Comparison of ENCODE assay signal across 8 mouse cellular contexts in the genomic region with DNA sequence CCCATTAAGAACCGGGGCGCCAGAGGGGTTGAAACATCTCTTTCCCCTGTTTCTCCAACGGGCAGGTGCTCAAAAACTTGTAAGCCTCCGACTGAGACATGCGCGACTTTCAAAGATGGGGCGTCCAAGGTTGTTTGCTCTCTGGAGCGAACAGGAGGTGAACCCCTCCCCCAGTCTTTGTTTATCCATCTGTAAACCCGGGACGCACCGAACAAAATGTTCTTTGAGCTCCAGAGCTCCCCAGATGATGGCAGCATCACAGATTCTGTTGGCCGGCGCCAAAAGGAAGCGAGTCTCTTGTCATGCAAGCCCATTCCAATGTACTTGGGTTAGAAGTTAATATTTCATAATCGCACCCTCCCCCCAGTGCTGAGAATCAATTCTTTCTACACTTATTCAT. TPM values are rescaled to one million over a fixed set of nuclear protein-coding genes. Genes with fewer than 3 reads are reported as not detected.
DNase-seq lines count a peak whose midpoint lies in the region; ATAC-seq and TF ChIP-seq lines count a peak whose summit lies in the region.

No protein-coding gene starts in this region.

- peaks cover 36% of the 10 kb centered on the region for H3K4me1 ChIP-seq in forebrain, embryonic 12.5 days
- peaks cover 56% of the 10 kb centered on the region for H3K4me1 ChIP-seq in liver, postnatal 0 days (ENCODE audit: insufficient read depth)

- ATAC-seq in forebrain, embryonic 12.5 days (ENCODE audit: low FRiP score), result no peak
- ATAC-seq in liver, postnatal 0 days, result peak; percentile 20
- no peak for ATAC-seq in monocyte, adult 5-6 weeks (replicated peaks; ENCODE audit: insufficient number of reproducible peaks, low FRiP score, low TSS enrichment, poor library complexity, severe bottlenecking)
- no peak for ATAC-seq in frontal cortex, adult (ENCODE audit: low TSS enrichment)

- peak overlapping the region; percentile 85 for H3K4me2 ChIP-seq in forebrain, embryonic 12.5 days
- H3K4me2 ChIP-seq in liver, postnatal 0 days (ENCODE audit: low read depth, low read length), result peak overlapping the region; percentile 93

- H3K36me3 ChIP-seq in forebrain, embryonic 12.5 days (replicated peaks), result no peaks in the 10 kb centered on the region
- 0 out of 2 replicates have a peak, but pooled peaks cover 4% of the 10 kb centered on the region for H3K36me3 ChIP-seq in liver, postnatal 0 days (replicated peaks; ENCODE audit: insufficient read depth, low read length)

- no peaks in the 10 kb centered on the region for H3K9me3 ChIP-seq in forebrain, embryonic 12.5 days
- H3K9me3 ChIP-seq in liver, postnatal 0 days (ENCODE audit: low read length), result no peaks in the 10 kb centered on the region

- H3K9ac ChIP-seq in forebrain, embryonic 12.5 days, result no peak overlapping the region
- peak overlapping the region; percentile 56 for H3K9ac ChIP-seq in liver, postnatal 0 days (replicated peaks)

- H3K4me3 ChIP-seq in forebrain, embryonic 12.5 days (replicated peaks), result peak overlapping the region; percentile 58
- H3K4me3 ChIP-seq in liver, postnatal 0 days (ENCODE audit: low read depth, low read length), result peak overlapping the region; percentile 62

- H3K27me3 ChIP-seq in forebrain, embryonic 12.5 days, result peaks cover 74% of the 10 kb centered on the region
- H3K27me3 ChIP-seq in liver, postnatal 0 days (ENCODE audit: insufficient read depth, low read length), result peaks cover 12% of the 10 kb centered on the region

- H3K27ac ChIP-seq in forebrain, embryonic 12.5 days, result no peak overlapping the region
- peak overlapping the region; percentile 92 for H3K27ac ChIP-seq in liver, postnatal 0 days (ENCODE audit: low read depth)

- no peak for TF ChIP-seq CTCF in liver, postnatal 0 days (IDR thresholded peaks at IDR 0.05; ENCODE audit: low read depth)

- WGBS in forebrain, embryonic 12.5 days, result 13% methylated on average over 15 of the region's 15 CpGs
- WGBS in liver, postnatal 0 days (ENCODE audit: insufficient replicate concordance), result 15% methylated on average over 15 of the region's 15 CpGs

- DNase-seq in gastrocnemius, postnatal 25 days, result peak; percentile 71
- DNase-seq in gastrocnemius, postnatal 4 days (ENCODE audit: low spot score in 2 of 2), result no peak
- DNase-seq in kidney, adult 18-20 months, result peak; percentile 63
- peak; percentile 61 for DNase-seq in liver, postnatal 0 days
- no peak for DNase-seq in adrenal gland, adult 2 months

- TF ChIP-seq EP300 in liver, postnatal 0 days (IDR thresholded peaks at IDR 0.05; ENCODE audit: low read depth), result peak; percentile 70

RNA-seq across cellular contexts. Expression of a gene that starts 6.6 kb away (rescaled TPM):
- total RNA-seq in gastrocnemius, postnatal 25 days (2021), result 1 to 10 TPM; 2.4 to 3.4 TPM
- 10 to 100 TPM; 12.3 to 14.6 TPM for total RNA-seq in gastrocnemius, postnatal 4 days (2021)
- 14.5 and 16.8 TPM in 2 replicates for polyA plus RNA-seq in forebrain, embryonic 12.5 days (2016; fragmentation: Nextera tagmentation; extraction: Ambion mirVana)
- 5.2 and 6.0 TPM in 2 replicates for polyA plus RNA-seq in liver, postnatal 0 days (2015; fragmentation: Nextera tagmentation; extraction: Ambion mirVana)
- total RNA-seq in monocyte, adult 5-6 weeks (2017), result 9.6 to 28.2 TPM (median 11.6 TPM) in 3 replicates
- total RNA-seq in adrenal gland, adult 2 months (2021), result 10 to 100 TPM; 18.9 to 20.5 TPM
- polyA plus RNA-seq in adrenal gland, adult 2 months (2012; rRNA removed), result 91.5 and 91.7 TPM in 2 replicates

RNA-seq across cellular contexts. Expression of a gene that starts 10.0 kb away (rescaled TPM):
- total RNA-seq in gastrocnemius, postnatal 25 days (2021), result not detected
- not detected for total RNA-seq in gastrocnemius, postnatal 4 days (2021)
- not detected in 2 replicates for polyA plus RNA-seq in forebrain, embryonic 12.5 days (2016; fragmentation: Nextera tagmentation; extraction: Ambion mirVana)
- polyA plus RNA-seq in liver, postnatal 0 days (2015; fragmentation: Nextera tagmentation; extraction: Ambion mirVana), result 0.19 and 0.25 TPM in 2 replicates
- total RNA-seq in monocyte, adult 5-6 weeks (2017), result 2.7 to 11.0 TPM (median 7.9 TPM) in 3 replicates
- under 1 TPM in 1 of 2 experiments, not detected in 1; 0.10 TPM for total RNA-seq in adrenal gland, adult 2 months (2021)
- 0.28 and 0.41 TPM in 2 replicates for polyA plus RNA-seq in adrenal gland, adult 2 months (2012; rRNA removed)

RNA-seq across cellular contexts. Expression of a gene that starts 21.8 kb away (rescaled TPM):
- 10 to 100 TPM; 13.1 to 18.7 TPM for total RNA-seq in gastrocnemius, postnatal 25 days (2021)
- total RNA-seq in gastrocnemius, postnatal 4 days (2021), result 10 to 100 TPM; 65.2 to 73.0 TPM
- 72.7 and 79.1 TPM in 2 replicates for polyA plus RNA-seq in forebrain, embryonic 12.5 days (2016; fragmentation: Nextera tagmentation; extraction: Ambion mirVana)
- polyA plus RNA-seq in liver, postnatal 0 days (2015; fragmentation: Nextera tagmentation; extraction: Ambion mirVana), result 8.9 and 9.0 TPM in 2 replicates
- 5.5 to 12.7 TPM (median 10.3 TPM) in 3 replicates for total RNA-seq in monocyte, adult 5-6 weeks (2017)
- 10 to 100 TPM; 37.2 to 49.0 TPM for total RNA-seq in adrenal gland, adult 2 months (2021)
- polyA plus RNA-seq in adrenal gland, adult 2 months (2012; rRNA removed), result 296 and 305 TPM in 2 replicates

RNA-seq across cellular contexts. Expression of a gene that starts 37.5 kb away (rescaled TPM):
- total RNA-seq in gastrocnemius, postnatal 25 days (2021), result 10 to 100 TPM; 19.6 to 25.6 TPM
- total RNA-seq in gastrocnemius, postnatal 4 days (2021), result 10 to 100 TPM; 27.0 to 27.4 TPM
- polyA plus RNA-seq in forebrain, embryonic 12.5 days (2016; fragmentation: Nextera tagmentation; extraction: Ambion mirVana), result 33.2 and 34.5 TPM in 2 replicates
- 36.3 and 39.9 TPM in 2 replicates for polyA plus RNA-seq in liver, postnatal 0 days (2015; fragmentation: Nextera tagmentation; extraction: Ambion mirVana)
- 2.0 to 11.3 TPM (median 4.8 TPM) in 3 replicates for total RNA-seq in monocyte, adult 5-6 weeks (2017)
- 100 to 1,000 TPM; 108 to 132 TPM for total RNA-seq in adrenal gland, adult 2 months (2021)
- 359 and 417 TPM in 2 replicates for polyA plus RNA-seq in adrenal gland, adult 2 months (2012; rRNA removed)

RNA-seq across cellular contexts. Expression of a gene that starts 41.2 kb away (rescaled TPM):
- total RNA-seq in gastrocnemius, postnatal 25 days (2021), result 10 to 100 TPM; 21.7 to 39.3 TPM
- total RNA-seq in gastrocnemius, postnatal 4 days (2021), result 1 to 10 TPM; 3.9 to 7.0 TPM
- 5.6 and 8.2 TPM in 2 replicates for polyA plus RNA-seq in forebrain, embryonic 12.5 days (2016; fragmentation: Nextera tagmentation; extraction: Ambion mirVana)
- polyA plus RNA-seq in liver, postnatal 0 days (2015; fragmentation: Nextera tagmentation; extraction: Ambion mirVana), result 6.1 and 6.2 TPM in 2 replicates
- 24.6 to 27.9 TPM (median 26.7 TPM) in 3 replicates for total RNA-seq in monocyte, adult 5-6 weeks (2017)
- 10 to 100 TPM in 1 of 2 experiments, 1 to 10 TPM in 1; 9.0 to 10.8 TPM for total RNA-seq in adrenal gland, adult 2 months (2021)
- polyA plus RNA-seq in adrenal gland, adult 2 months (2012; rRNA removed), result 60.7 and 72.6 TPM in 2 replicates

Comparison
In these comparisons a context has a peak if more than half of its experiments do, and no peak if none do; other contexts are left out.
1. DNase-seq: peak in gastrocnemius, postnatal 25 days (single experiment), kidney, adult 18-20 months (single experiment) and liver, postnatal 0 days (single experiment); none in gastrocnemius, postnatal 4 days (0 of 2) and adrenal gland, adult 2 months (single experiment).